Mouse (Mus musculus) ES-E14 (cell line): ENCODE results near the gene Ccdc85c. TPM values are rescaled to one million over a fixed set of nuclear protein-coding genes. Genes with fewer than 3 reads are reported as not detected.

Experiments used
- DNase-seq: peaks from one replicate; pipeline ENCODE4 v3.0.0-alpha.2; 2013; ENCODE audit warnings: low read depth, low spot score
- H3K27ac ChIP-seq: 2 replicates; pipeline ENCODE4 v1.5.1; 2012; ENCODE audit warnings: low read depth, mild to moderate bottlenecking, low read length, moderate library complexity, mixed read lengths; ENCODE audit not compliant: poor library complexity, insufficient read depth, severe bottlenecking
- H3K36me3 ChIP-seq: 2 replicates; pipeline ENCODE4 v1.6.1; 2012; ENCODE audit warnings: mild to moderate bottlenecking, low read length, moderate library complexity, mixed read lengths; ENCODE audit not compliant: control insufficient read depth, poor library complexity, insufficient read depth, severe bottlenecking
- H3K4me1 ChIP-seq, 2 experiments: fragments of 150-350 bp in 1 of 2; sonication (generic) in 1 of 2; 2 replicates each; pipeline ENCODE4 v1.6.1; 2012; ENCODE audit warnings: low read length in 2 of 2, mild to moderate bottlenecking in 1 of 2, mixed read lengths in 1 of 2; ENCODE audit not compliant: control insufficient read depth in 2 of 2, insufficient read depth in 2 of 2, poor library complexity in 1 of 2
- H3K4me3 ChIP-seq, 2 experiments: fragments of 150-350 bp in 1 of 2; sonication (generic) in 1 of 2; 2 replicates each; pipeline ENCODE4 v1.5.1; 2012; ENCODE audit warnings: low read length in 2 of 2, low read depth in 1 of 2, mild to moderate bottlenecking in 1 of 2, mixed read lengths in 1 of 2; ENCODE audit not compliant: insufficient read depth in 1 of 2, poor library complexity in 1 of 2, severe bottlenecking in 1 of 2
- H3K9ac ChIP-seq: 2 replicates; pipeline ENCODE4 v1.6.1; 2012; ENCODE audit warnings: low read depth, mild to moderate bottlenecking, low read length, mixed read lengths; ENCODE audit not compliant: poor library complexity, insufficient read depth, severe bottlenecking
- H3K9me3 ChIP-seq: fragments of 150-350 bp; sonication (generic); 2 replicates; pipeline ENCODE4 v1.6.1; 2012; ENCODE audit warnings: low read depth, mild to moderate bottlenecking, low read length; ENCODE audit not compliant: control insufficient read depth, insufficient read depth
- CHD2 ChIP-seq: IDR thresholded peaks from 2 replicates; pipeline ENCODE4 v1.6.1; 2014; ENCODE audit warnings: mild to moderate bottlenecking, low read depth, low read length, inconsistent platforms
- HCFC1 ChIP-seq: IDR thresholded peaks from 2 replicates; pipeline ENCODE4 v1.6.1; 2012; ENCODE audit warnings: low read length, inconsistent platforms, borderline replicate concordance; ENCODE audit not compliant: insufficient read depth
- MAFK ChIP-seq: IDR thresholded peaks from 2 replicates; pipeline ENCODE4 v1.6.1; 2014; ENCODE audit warnings: mild to moderate bottlenecking, low read depth, low read length, inconsistent platforms; ENCODE audit not compliant: insufficient read depth
- ZC3H11A ChIP-seq: IDR thresholded peaks from 2 replicates; pipeline ENCODE4 v1.6.1; 2012; ENCODE audit warnings: low read depth, mild to moderate bottlenecking, inconsistent platforms, low read length, borderline replicate concordance
- ZNF384 ChIP-seq: IDR thresholded peaks from 2 replicates; pipeline ENCODE4 v1.6.1; 2012; ENCODE audit warnings: low read depth, low read length, inconsistent platforms
- in situ Hi-C, 2 experiments: fragments of 600-800 bp; cut with MboI; formaldehyde crosslinking; loops; one replicate each; pipeline ENCODE4 v1.15.1; 2025; ENCODE audit warnings: low sequenced_read_pairs in 2 of 2, inconsistent platforms in 1 of 2; ENCODE audit not compliant: unreplicated experiment in 2 of 2
- total RNA-seq: library from RNA; depleted of rRNA; stranded (reverse); fragments of 300-350 nt; gene quantifications from 2 replicates; pipeline ENCODE4 v1.2.3, GENCODE M21; 2012

The Ccdc85c gene
- total RNA-seq, 1 experiment = 21.9 TPM

- no peak for TF ChIP-seq ZNF384
- no peak for TF ChIP-seq ZC3H11A
- TF ChIP-seq CHD2 = no peak
- TF ChIP-seq MAFK = no peak
- no peak for TF ChIP-seq HCFC1
- no peaks in the 10 kb centered on the region for H3K9me3 ChIP-seq
- in situ Hi-C loops = no loop called here
These were observed 100.4 kb downstream of the Ccdc85c start for GRCm38 (mm10) chr12:108174606-108175505.

GRCm38 (mm10) chr12:108172639-108173038 lies 102.6 kb downstream of the Ccdc85c start:
- Histone ChIP-seq H3K4me1 (no peaks in the 10 kb centered on the region), H3K4me3 (no peak overlapping the region), H3K9ac (no peak overlapping the region), H3K36me3 (no peaks in the 10 kb centered on the region), H3K9me3 (no peaks in the 10 kb centered on the region), H3K27ac (no peak overlapping the region)
- in situ Hi-C loops = no loop called here
- no peak for DNase-seq
- TF ChIP-seq CHD2 = no peak
- TF ChIP-seq ZNF384 = no peak

More at GRCm38 (mm10) chr12:108174606-108175505, 100.4 kb downstream of the Ccdc85c start:
- Histone ChIP-seq H3K27ac (no peak overlapping the region), H3K4me1 (no peaks in the 10 kb centered on the region; a peak in 1 of 4 replicates), H3K4me3 (no peak overlapping the region), H3K9ac (no peak overlapping the region), H3K36me3 (no peaks in the 10 kb centered on the region)
- DNase-seq = no peak

DNA sequence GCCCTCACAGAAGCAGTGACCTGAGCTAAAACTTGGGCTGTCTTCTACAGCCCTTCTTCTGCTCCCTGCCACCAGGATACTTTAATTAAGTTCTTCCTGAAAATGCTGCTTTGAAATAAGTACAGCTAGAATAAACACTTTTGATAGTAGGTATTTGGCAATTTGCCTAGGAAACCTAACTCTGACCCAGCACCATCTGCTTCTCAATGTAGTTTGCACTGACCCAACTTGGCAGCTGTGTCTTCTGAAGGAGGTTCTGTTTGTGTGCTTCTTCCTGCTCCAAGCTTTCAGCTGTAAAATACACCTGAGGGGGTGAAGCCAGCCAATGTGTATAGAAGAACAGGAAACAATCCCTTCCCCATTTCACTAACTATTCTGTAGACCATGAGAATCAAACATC lies 103.9 kb downstream of the Ccdc85c start:
- in situ Hi-C loops = no loop called here
- H3K36me3 ChIP-seq = no peaks in the 10 kb centered on the region
- no peaks in the 10 kb centered on the region for H3K9me3 ChIP-seq
- H3K27ac ChIP-seq = no peak overlapping the region
- DNase-seq = no peak
- no peak overlapping the region for H3K4me3 ChIP-seq
- H3K9ac ChIP-seq = no peak overlapping the region
- H3K4me1 ChIP-seq = no peaks in the 10 kb centered on the region
- TF ChIP-seq CHD2 (no peak), ZNF384 (no peak), ZC3H11A (no peak), HCFC1 (no peak), MAFK (no peak)

DNA sequence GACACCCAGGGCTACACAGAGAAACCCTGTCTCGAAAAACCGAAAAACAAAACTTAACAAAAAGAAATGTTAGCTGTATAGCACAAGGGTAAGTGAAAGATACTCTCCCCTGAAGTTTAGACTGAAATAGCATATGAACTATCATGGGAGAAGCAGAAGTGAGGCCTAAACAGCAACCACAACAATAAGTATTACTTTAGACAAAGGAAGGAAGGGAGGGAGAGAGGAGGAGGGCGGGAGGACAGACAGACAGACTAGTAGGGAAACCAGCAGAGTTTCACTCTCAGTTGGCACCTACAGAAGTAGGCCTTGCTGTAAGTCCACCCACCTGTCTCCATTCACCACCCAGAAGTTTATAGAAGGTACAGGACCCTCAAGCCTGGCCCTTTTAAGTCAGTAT lies 104.8 kb downstream of the Ccdc85c start:
- H3K36me3 ChIP-seq = no peaks in the 10 kb centered on the region
- no peak overlapping the region for H3K27ac ChIP-seq
- in situ Hi-C loops = no loop called here
- no peaks in the 10 kb centered on the region for H3K9me3 ChIP-seq
- H3K4me3 ChIP-seq = no peak overlapping the region
- no peak for DNase-seq
- H3K4me1 ChIP-seq = no peaks in the 10 kb centered on the region
- no peak overlapping the region for H3K9ac ChIP-seq
- TF ChIP-seq CHD2 (no peak), MAFK (no peak), HCFC1 (no peak), ZC3H11A (no peak), ZNF384 (no peak)

DNA sequence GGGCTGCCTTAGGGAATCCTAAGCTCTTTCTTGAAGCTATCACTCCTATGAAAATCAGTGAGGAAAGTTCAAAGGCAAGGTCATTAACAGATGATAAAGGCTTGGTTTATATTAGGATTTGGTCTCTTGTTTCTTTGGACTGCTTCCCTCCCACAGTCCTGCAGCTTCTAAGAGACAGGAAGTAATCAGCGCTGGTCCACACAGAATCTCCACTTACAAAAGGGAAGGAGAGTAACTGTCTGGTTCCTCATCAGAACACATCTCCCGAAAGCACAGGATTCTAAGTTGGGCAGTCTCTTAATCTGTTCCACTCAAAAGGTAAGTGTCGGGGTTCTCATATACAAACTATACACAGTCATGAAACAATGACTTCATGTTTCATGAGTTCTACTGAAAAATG lies 106.3 kb downstream of the Ccdc85c start:
- Histone ChIP-seq H3K27ac (no peak overlapping the region), H3K9ac (no peak overlapping the region), H3K4me1 (no peaks in the 10 kb centered on the region), H3K9me3 (no peaks in the 10 kb centered on the region), H3K4me3 (no peak overlapping the region), H3K36me3 (peaks cover 2% of the 10 kb centered on the region; the same call in 1 of the 2 replicates)
- DNase-seq = no peak
- TF ChIP-seq ZNF384 = no peak
- TF ChIP-seq ZC3H11A = no peak
- no peak for TF ChIP-seq HCFC1
- TF ChIP-seq CHD2 = no peak
- no peak for TF ChIP-seq MAFK
- in situ Hi-C loops = no loop called here
